Mouse (Mus musculus): ENCODE measurements around the gene Ttc17.
"Not testable (repeated sequence)": the region's sequence is repeated elsewhere in the genome, so short reads cannot be mapped to it uniquely, and the experiment has no call there.

The Ttc17 gene

DNA sequence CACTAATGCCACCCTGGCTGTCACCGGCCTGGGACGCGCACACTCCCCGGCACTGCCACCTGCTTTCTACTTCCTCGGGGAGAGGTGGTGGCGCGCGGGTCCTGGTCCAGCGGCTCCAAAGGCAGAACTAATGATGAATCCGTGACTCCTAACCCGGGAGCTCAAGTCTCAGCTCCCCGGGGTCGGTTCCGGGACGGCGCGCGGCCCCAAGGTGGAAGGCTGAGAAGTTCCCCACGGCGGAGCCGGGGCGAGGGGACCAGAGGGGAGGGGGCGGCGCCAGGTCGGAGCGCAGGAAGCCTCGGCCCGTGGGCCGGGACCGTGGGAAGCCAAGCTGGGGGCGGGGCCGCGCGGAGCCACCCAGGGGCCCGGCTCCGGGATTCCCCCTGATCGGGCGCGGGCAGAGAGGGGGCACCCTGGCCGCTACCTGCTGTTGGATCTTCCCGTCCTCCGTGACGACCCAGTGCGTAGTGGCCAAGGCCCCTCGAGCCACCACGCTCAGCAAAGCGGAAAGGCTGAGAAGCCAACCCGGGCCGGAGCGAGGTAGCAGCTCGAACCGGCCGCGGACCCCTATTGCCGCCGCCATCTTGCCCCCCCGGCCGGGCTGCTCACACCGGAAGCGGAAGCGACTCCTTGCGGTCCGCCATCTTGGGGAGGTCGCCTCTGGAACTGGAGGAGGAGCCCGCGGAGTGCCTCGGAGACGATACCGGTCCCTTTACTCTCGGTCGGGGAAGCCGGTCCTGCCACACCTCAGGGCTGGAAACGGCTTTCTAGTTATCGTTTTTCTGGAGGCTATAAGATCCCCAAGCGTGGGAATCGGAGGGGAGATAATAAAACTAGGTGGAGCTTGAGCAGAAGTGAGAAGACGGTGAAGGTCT lies at the start of gene Ttc17:
Gene Ttc17 (minus strand): TSS at position 607 of the 875 bp plus-strand sequence.
- in situ Hi-C loops (cut with MboI; ENCODE audit: low sequenced_read_pairs): no loop called here

DNA sequence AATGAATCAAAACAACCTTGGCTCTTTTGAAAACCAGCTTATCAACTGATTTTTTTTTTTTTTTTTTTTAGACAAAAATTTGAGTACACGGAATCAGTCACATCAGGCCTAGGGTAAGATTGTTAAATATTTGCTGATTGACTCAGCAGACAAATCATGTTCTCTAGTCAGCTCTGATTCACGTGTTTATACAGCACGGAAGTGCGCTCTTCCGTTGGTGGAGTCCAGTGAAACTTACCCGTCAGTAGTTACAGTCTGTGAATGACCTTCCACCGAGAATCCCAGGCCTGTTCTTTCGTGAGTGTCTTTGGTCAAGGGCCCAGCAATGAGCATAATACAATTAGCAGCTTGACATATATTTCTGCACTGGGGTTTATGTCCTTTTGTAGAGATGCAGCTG lies 43.2 kb upstream of the Ttc17 start:
- in situ Hi-C loops (cut with MboI; ENCODE audit: low sequenced_read_pairs): no loop called here

DNA sequence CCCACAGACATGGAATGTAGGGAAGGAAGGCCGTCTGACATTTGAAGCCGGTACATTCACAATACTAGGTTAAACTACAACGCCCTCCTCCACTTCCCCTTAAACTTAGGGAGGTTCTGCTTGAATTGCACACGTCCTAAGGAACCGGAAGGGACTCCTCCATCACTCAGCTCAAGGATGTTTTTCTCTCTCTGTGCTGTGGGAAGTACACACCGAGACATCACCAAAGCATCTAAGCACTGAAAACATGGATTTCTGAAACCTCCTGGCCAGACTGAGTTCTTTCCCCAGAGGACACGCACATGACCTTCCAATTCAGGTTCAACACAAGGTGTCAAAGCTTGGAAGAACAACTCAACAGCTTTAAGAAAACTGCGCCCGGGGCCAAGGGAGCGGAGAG lies 30.5 kb upstream of the Ttc17 start:
- in situ Hi-C loops (cut with MboI; ENCODE audit: low sequenced_read_pairs): no loop called here

DNA sequence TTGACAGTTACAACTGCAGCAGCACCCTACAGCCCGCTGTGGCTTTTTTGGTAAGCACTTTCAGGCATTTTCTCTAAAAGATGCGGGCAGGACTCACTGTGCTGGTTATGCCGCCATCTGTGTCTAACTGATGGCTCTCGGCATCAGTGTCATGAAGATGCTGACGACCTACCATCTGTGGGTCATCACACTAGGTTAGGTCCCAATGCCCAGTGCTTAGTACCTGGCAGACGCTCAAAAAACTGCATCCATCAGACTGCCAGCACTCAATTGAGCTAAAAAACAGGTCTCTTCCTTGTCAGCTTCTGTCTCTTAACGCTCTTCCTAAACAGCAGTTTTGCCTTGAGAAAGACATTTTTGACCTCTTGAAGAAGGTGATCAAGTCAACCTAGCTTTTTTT lies 29.0 kb upstream of the Ttc17 start:
- in situ Hi-C loops (cut with MboI; ENCODE audit: low sequenced_read_pairs): no loop called here

DNA sequence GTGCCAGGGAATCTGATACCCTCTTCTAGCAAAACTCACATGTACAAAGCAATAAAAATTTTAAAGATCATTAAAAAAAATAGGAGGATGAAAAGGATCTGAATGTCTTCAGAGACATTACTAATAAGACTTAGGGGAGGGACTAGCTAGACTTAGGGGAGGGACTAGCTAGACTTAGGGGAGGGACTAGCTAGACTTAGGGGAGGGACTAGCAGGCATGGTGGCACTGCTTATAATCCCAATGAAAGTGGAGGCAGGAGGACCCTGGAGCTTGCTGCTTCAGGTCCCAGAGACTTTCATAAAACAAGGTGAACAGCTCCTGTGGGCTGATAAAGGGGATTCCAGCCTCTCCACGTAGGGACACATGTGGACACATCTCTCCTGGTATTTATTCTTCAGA lies 28.3 kb upstream of the Ttc17 start:
- in situ Hi-C loops (cut with MboI; ENCODE audit: low sequenced_read_pairs): no loop called here

DNA sequence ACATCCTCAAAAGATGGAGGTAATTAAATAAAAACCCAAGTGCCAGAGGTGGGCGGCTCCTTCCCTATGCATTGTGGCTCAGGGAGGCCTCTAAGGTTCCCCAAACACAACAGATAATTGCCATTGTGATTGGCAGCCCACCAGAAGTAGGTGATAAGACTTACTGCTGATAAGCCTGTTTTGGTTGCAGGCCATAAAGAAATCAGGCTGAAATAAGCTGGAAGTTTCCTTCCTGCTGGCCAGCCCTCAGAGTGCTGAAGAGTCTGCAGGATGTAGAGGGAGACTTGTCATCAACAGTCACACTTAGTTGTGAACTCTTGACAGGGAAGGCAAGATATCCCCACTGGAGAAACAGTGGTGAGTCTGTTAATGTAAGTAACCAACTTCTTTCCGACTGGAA lies 25.7 kb upstream of the Ttc17 start:
- in situ Hi-C loops (cut with MboI; ENCODE audit: low sequenced_read_pairs): no loop called here

DNA sequence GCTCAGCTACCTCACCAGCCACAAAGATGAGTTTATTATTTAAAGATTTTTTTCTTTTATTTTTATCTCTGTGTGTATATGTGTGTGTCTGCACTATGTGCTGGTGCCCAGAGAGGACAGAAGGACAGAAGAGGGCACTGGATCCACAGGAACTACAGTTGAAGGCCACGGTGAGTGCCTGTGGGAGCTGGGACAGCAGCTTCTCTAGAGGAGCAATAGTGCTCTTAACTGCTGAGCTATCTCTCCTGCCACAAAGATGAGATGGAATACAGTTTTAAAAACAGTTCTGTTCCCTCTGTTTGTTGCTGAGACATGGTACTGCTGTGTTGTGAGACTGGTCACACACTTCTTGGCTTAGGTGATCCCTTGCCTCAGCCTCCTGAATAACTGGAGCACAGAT lies 22.0 kb upstream of the Ttc17 start:
- in situ Hi-C loops (cut with MboI; ENCODE audit: low sequenced_read_pairs): no loop called here

DNA sequence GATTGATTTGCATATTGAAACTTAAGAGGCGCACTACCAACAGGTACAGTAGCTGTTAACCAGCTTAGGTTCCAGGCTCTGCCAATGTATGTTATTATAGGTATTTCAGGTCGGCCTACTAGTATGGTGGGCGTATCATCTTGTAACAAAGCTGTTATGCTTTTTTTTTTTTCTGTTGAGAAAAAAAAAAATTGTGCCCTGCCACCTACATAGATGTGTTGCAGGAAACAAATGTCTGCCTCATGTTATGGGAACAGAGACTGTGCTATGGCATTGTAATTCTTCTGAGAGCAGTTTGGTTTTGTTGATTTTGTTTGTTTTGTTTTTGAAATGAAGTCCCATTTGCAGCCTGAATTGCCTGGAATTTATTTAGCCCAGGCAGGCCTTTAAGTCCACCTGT lies 952 bp upstream of the Ttc17 start:
- in situ Hi-C loops (cut with MboI; ENCODE audit: low sequenced_read_pairs): no loop called here

DNA sequence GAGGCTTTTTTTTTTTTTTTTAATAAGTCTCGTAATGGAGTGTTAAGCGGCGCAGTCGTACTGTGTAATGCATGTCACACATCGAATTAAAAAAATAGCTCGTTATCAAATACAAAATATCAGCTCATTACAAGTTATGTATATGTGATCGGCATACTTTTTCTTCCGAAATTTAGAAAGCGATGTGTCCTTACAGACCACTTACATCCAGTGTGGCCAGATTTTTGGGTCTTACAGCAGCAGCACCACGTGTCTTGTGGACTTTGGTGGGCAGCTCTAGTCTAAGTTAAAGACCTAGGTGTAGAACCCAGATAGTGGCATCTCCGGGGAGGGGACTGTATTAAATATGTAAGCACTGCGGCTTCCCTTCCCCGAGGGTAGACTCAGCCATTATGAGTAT lies 532 bp upstream of the Ttc17 start:
- in situ Hi-C loops (cut with MboI; ENCODE audit: low sequenced_read_pairs): no loop called here

DNA sequence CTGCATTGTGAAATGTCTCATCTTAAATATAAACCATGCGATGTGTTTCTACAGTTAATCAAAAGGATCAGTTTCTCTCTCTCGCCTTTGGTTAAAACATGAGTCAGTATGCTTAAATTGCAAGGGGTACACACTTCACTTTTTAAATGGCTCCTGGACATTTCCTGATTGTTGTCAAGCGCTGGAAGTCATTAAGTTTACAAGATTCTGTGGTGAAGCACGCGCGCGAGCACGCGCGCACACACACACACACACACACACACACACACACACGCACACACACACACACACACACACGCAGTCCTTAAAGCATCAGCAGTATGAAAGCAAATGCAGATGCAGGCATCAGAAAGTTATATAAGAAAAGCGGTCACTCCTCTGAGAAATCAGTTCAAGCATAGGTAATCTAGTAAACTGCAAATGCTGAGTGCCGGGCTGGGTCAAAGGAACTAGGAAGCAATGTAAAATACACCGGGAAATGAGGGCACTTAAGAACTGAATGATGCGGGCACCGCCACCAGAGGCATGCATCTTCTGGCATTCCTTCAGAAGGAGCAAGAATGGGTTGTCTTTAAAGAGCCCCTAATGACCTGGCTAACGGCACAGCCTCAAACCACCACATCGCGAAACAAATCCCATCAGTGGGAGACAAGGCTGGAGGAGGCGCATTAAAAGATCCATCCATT lies 949 bp downstream of the Ttc17 start:
- in situ Hi-C loops (cut with MboI; ENCODE audit: low sequenced_read_pairs): no loop called here

DNA sequence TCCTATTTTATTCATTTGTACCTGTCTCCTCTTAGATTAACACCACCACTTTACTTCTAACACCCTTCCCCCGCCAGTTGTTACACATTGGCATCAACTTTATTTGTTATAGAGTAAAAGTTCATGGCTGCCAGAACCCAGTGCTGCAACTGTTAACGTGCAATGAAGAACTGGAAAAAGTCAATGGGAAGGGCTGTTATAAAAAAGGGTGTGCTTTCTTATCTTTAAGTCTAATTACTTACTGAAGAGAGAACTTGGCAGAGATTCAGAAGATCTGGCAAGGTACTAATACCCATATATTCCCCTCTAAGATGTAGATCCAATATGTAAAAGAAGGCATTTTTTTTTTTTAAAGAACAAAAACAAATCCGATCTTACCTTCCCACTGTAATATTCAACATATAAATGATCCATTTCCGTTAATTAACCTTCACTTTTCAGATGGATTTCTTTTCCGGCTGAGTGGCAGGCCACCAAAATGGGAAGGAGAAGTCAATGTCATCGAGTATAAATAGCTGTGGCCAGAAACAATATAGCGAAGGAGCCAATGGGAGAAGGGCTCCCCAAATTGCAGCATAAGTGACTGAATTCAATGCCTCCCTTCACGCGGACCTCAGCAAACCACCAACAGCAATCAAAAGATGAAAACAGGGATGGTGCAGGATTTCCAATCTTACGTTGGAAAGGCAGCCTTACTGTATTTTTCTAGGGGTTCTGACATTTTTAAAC lies 1.8 kb downstream of the Ttc17 start:
- in situ Hi-C loops (cut with MboI; ENCODE audit: low sequenced_read_pairs): no loop called here

DNA sequence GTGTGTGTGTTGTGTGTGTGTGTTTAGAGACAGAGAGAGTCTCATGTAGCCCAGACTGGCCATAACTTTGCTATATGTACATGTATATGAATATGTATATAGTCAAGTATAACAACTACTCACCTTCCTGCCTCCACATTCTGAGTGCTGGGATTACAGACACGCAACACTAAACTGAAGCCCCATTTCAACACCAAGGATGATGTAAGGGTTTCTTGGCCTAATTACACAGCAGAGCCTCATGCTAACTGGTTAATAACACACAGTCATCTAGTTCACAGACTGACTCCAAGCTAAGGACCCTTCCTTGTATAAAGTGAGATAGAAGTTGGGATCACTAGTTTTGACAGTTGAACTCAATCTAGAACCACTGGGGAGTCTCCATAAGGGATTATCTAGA lies 3.9 kb downstream of the Ttc17 start:
- in situ Hi-C loops (cut with MboI; ENCODE audit: low sequenced_read_pairs): no loop called here

DNA sequence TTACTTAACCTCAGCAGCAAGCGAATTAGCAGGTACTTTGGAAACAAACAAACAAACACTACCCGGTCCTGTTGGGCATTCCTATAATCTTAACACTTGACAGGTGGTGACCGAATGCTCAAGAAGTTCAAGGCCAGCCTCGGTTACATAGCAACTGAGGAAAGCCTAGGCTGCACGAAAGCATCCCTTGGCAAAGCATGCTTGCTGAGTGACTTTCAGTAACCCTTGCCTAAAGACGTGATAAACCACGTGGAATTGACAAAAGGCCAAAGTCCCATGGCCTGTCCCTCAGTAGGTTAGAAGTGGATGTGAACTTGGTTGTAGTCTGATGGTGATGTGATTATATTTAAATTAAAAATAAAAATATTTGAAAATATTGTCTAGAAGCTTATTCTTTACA lies 4.4 kb downstream of the Ttc17 start:
- in situ Hi-C loops (cut with MboI; ENCODE audit: low sequenced_read_pairs): no loop called here

DNA sequence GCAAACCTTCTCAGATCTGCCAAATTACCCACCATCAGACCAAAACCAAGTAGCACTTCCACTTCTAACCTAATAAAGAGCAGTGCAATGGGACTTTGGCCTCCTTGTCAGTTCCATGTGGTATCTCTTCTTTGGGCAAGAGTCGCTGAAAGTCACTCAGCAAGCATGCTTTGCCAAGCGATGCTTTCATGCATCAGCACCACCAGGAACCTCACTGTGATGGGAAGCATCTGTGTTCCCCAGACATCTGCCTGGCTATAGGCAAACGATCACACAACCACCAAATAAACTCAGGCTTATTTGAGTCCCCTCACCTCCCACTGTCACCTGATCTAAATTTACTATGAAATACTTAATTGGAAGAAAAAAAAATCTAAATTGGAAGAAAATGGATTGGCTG lies 5.5 kb downstream of the Ttc17 start:
- in situ Hi-C loops (cut with MboI; ENCODE audit: low sequenced_read_pairs): no loop called here

DNA sequence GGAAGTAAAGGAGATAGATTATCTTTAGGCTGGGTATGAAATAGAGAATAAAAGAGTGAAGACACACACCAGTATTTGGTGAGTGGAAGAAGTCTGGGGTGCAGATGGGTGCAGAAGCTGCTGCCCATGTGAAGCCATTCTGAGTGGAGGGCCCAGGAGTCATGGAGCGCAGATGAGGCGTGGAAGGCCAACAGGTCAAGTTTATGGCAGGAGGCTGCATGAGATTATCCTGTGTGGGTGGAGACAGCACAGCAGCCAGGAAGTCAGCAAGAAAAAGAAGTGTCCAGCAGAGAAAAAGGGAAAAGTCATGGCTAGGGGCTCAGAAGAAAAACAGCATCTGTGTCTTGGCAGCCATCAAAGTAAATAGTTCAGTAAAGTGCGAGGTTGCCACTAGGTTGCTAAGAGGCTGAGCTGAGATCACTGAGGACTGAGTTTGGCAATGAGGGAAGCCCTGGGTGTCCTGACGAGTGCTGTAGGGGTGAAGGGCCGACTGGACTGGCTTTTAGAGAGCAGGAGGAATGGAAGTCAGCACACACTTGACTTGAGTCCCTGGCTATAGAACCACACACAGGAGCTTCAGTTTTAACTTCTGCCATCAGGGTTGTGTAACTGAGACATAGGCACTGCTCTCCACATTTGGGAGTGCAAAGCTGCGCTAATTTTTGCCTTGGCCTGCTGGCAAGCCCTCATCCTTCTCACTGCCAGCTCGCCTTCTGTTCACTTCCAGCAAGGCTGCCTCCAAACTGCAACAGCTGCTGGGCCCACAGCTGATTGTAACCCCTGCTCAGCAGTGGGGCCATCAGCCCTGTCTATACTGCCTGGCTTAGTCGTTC lies 8.1 kb downstream of the Ttc17 start:
- in situ Hi-C loops (cut with MboI; ENCODE audit: low sequenced_read_pairs): no loop called here

DNA sequence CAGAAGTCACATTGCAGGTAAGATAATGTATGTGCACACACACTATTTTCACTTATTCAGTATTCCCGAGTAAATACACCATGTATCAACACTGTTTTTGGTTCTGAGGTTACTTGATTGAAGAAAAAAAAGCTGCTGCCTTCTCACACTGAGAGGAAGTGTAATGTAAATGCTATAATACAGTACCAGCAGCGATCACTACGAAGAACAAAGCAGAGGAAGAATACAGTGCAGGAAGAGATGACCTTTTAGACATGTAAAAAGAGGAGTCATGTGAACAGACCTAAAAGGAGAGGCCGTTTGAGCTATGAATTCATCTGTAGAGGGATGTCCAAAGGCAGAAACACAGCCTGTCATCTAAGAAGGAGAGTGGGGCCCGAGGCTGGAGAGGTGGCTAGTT lies 9.0 kb downstream of the Ttc17 start:
- in situ Hi-C loops (cut with MboI; ENCODE audit: low sequenced_read_pairs): no loop called here

DNA sequence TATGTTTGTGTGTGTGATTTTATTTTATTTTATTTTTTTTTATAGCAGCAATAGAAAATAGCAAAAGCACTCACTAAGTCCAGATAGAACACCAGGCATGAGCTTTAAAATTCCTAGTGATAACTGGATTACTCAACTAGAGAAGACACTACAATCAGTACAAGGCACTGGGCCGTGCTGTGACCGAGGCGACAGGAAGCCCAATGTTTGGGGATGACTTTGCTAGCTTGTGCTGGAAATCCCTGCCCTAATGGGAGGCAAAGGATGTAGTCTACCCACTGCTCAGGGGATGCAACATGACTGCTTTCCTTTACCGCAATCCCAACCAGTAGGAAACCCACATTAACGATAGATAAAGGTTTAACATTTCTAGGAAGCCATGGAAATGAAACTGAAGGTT lies 10.2 kb downstream of the Ttc17 start:
- in situ Hi-C loops (cut with MboI; ENCODE audit: low sequenced_read_pairs): no loop called here

DNA sequence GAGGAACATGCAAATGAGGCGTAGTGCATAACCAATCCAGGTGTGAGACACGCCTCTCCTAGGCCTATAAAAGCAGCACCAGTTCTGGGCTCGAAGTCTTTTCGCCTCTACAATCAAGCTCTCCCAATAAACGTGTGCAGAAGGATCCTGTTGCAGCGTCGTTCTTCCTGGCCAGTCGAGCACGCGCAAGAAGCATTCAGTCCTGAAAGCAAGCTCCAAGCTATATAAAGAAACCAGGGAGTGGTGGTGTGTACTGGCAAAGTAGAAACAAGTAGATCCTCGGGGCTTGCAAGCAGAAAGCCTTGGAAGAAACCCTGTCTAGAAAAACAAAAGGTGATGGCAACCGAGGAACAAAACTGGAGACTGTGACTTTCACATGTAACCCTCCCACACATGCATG lies 15.4 kb downstream of the Ttc17 start:
- in situ Hi-C loops (cut with MboI; ENCODE audit: low sequenced_read_pairs): not testable (repeated sequence)

DNA sequence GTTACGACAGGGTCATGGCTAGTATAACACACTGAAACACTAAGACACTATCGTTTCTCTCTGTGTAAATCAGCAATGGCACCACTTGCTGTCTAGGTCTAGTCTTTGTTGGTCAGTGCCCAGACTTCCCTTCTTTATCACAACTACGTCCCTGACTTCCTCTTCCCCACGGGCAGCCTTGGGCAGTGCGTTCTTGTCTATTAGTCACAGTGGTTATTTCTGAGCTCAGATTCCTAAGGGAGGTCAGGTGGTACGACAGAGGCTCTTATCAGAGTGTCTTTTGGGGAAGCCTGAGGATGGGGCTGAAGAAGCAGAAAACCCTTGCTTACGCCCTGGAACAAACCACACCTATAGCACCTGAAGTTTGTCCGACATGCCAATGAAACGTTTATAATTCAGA lies 17.5 kb downstream of the Ttc17 start:
- in situ Hi-C loops (cut with MboI; ENCODE audit: low sequenced_read_pairs): no loop called here

DNA sequence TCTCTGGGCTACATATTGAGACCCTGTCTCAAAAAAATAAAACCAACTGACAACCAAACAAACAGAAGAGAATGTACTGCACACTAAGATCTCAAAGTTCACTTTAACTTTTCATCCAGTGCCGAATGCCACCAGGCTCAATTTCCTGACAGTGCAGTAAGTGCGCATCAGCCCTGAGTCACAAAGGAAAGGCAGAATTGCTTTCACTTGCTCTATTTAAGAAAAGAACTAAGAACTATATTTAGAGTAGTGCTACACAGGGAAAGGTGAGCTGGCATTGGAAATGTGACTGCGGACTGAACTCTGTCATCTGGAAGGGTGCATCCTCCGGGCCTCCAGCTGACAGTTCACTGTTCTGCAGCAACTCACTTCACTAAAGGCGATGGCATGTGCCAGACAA lies 18.6 kb downstream of the Ttc17 start:
- in situ Hi-C loops (cut with MboI; ENCODE audit: low sequenced_read_pairs): no loop called here

DNA sequence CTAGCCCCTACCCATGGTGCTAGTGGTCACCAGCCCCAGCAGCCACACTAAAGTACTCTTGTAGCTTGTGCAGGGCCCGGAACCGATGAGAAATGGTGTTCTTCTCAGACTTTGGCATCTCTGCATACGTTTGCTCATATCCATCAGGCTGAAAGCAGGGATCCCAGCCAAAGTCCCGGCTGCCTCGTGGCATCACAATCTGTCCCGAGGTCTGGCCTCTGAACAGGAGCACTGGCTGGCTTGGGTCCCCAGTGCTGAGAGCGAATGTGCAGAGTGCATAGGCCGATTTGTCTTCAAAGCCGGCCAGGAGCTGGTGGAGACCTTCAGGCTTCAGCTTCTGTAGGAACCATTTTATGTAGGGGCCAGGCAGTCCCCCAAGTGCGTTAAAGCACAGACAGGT lies 22.0 kb downstream of the Ttc17 start:
- in situ Hi-C loops (cut with MboI; ENCODE audit: low sequenced_read_pairs): not testable (repeated sequence)

Data from CH12F3 (cell line).